Mouse (Mus musculus): ENCODE results near the gene Kcna10. TPM values are rescaled to one million over a fixed set of nuclear protein-coding genes. Genes with fewer than 3 reads are reported as not detected.

The Kcna10 gene
- total RNA-seq, 2 experiments from 2014 or later: not detected

DNA sequence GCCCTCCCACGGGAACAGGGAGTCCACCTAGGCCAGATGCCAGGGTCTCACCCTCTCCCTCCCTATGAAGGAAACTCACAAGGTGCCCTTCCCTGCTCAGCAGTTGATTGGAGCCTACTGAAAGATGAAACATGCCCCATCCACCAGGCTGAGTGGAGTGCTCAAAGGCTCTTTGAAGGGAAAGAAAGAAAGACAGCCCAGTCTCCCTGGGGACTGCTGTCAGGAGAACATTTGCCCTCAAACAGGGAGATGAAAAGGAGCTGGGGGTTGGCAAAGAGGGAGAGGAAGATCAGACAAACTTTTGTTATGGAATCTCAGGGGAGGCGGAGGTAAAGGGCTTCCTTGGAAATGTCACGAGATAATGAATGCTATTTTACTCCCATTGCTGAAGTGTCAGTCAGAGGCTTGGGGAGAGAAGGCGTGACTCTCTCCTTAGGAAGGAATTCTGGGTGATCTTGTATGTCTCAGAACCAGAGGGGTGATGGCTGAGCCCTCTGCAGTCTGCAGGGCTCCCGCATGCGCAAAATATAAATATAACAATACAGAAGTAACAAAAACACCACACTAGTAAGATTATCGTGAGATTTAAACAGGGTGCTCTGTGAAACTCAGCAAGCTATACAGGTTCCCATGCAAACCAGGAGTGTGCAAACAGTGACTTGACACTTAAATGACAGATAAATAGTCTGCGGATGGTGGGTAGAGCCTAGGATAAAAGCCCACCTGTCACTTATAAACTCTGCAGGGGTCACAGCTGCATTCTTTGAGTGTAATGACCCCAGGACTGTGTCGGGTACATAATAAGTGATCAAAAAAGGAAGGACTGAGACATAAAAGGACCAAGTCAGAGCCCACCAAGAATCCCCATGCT is 18.7 kb downstream of the Kcna10 start:
- DNase-seq (ENCODE audit: low spot score in 2 of 2): no peak

DNA sequence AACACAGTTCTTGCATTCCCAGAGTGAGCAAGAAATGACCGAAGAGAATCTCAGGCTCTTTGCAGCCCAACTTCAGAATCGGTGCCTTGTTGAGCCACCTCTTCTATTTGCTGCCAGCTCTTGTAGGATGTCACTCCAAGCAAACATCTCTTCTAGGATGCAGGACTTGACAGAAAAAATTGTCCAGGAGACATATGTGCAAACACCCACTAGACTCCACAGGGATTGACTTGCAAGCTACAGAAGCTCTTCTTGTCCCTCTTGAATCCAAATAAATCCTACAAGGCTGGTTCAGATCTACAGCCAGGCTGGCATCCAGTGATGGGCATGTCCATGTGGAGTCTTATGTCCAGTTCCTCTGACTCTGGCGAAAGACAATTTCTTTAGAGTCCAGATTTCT is 21.6 kb downstream of the Kcna10 start:
- DNase-seq (ENCODE audit: low spot score in 2 of 2): no peak

DNA sequence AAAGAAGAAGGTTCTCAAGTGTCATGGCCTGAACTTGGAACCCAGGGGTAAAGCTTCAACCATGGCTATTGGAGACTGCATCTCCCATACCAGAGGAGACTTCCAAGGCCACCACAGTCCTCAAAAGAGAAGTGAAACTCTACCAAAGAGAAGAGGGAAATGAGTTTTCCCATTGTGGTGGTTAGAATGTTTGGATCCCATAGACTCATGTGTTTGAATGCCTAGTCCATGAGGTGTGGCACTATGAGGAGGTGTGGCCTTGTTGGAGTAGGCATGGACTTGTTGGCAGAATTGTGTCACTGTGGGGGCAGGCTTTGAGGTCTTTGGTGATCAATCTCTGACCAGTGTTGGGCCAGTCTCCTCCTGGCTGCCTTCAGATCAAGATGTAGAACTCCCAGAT is 22.3 kb downstream of the Kcna10 start:
- DNase-seq (ENCODE audit: low spot score in 2 of 2): no peak

DNA sequence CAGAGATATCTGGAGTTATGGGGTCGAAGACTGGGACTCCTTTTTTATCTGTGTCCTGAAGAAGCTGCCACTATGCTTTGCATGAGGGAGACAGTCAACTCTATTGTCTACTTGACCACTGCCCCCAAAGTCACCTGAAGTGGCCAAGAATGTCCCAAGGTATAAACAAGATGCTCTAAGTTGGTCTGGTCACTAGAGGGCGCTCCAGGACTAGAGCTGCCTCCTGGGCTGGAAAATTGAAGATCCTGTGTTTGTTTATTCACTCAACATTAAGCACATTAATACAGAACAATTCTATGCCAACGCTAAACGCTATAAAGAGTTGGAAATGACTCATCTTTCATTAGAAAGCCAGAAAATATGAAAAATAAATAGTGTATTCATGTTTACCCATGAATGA is 23.1 kb downstream of the Kcna10 start:
- peak; percentile 10 to 47 for DNase-seq (ENCODE audit: low spot score in 2 of 2)

DNA sequence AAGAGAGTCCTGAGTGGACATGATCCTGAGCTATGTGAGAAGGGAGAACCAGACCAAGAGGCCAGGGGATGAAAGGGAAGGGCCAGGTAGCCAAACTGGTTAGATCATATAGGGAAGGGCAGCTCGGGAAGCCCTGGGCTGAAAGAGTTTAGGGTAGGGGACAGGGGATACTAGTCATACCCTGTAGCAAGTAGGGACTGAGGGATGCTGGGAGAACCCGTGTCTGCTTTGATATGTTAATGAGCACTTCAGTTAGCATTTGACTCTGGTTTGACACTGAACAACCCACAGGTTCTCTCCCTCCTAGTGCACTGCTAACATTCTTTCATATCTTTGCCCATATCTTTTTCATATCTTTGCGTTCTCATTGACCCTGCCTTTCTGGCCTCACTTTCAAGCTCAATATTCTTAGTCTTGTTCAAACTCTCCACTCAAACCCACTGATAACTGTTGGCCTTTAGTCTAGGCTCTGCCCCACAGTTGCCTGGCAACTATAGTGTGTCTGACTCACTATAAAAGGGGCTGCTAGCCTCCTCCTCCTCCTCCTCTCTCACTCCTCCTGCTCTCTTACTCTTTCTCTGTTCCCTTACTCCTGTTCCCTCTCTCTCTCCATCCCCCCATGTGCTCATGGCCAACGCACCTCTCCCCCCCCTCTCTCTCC is 23.8 kb downstream of the Kcna10 start:
- DNase-seq (ENCODE audit: low spot score in 2 of 2): no peak

DNA sequence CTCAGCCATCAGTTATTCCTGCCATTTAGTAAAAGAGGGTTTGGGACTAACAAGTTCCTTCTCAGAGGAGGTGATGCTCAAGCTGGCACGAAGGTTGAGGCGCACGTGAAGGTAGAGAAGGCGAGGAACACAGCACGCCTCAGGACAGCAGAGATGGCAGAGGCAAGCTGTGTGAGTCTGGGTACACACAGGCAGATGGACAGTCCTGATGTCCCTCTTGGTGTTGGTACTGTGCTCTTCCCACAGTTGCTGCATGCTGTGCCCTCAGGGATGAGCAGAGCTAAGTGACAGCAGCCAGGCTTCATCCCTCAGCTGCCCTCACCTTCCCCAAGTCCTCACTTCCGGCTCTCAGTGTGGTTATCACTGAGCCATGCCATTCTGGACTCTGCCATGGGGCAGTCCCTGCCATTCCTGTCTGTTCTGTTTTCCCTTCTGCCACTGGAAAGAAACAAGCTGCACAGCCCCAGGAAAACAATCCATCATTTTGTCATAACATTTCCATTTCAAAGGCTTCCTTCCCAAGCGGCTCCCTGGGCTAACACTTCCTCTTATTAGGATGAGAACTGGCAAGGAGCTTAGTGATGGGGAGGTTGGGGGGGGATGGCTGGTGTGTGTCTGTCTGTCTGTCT is 24.9 kb downstream of the Kcna10 start:
- no peak for DNase-seq (ENCODE audit: low spot score in 2 of 2)

DNA sequence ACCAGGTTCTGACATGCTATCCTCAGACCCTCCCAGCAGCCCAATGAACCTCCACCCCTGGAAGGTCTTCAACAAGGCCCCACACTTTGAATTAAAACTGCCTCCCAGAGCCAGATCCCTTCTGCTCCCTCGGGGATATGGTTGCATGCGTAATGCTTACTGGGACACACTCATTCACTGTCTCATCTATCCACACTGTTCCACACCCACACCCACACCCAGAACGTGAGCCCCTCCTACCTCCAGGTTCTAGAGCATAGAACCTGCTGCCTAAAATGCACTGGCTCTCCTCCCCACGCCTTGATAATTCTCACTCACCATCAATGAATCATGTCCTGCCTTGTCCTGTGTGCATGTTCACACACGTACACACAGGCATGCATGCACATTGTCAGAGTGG is 31.8 kb downstream of the Kcna10 start:
- DNase-seq (ENCODE audit: low spot score in 2 of 2): no peak

DNA sequence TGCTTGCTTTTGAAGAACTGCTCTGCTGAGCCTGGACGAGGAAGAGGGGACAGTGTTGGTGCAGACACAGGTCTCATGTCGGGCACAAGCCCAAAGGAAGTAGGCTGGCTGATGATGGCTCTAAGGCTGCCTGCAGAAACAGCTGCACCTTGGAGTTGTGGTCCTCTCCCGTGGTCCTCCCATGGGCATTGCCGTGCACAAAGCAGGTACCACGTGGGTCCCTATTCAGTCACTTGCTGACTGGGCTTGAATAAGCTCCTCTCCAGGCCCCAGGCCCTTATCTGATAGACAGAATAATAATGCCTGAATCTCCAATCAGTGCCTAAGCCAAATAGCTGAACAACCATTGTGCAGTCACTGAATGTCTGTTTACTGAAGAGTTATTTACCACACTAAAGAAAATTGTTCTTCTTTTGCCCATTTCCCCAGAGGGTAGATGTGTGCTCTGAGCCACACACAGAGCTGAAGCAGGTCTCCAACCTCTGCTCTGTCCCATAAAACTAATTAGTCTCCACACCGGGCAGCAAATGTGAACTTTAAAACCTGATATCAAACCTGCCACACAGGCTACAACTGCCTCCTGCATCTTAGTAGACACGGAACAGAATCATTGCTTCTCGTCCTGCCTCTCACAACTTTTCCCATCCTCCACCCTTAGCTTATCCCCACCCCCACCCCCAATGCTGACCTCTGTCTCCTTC is 33.7 kb downstream of the Kcna10 start:
- DNase-seq (ENCODE audit: low spot score in 2 of 2): no peak

DNA sequence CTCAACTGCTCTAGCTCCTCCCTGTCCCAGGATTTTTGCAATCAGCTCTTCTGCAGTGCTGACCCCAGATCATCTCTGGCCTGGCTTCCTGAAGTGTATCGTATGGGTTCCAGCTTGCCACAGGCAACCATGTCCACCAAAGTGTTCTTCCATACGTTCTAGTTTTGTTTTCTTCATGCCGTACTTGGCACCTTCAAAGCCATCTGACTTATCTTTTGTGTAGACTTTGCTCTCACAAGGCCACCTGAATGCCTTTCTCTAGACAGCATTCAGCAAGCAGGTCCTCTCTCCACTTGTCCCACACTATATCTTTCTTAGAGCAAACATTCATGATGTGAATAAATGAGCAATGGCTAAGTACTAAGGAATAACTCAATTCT is 34.2 kb downstream of the Kcna10 start:
- no peak for DNase-seq (ENCODE audit: low spot score in 2 of 2)

DNA sequence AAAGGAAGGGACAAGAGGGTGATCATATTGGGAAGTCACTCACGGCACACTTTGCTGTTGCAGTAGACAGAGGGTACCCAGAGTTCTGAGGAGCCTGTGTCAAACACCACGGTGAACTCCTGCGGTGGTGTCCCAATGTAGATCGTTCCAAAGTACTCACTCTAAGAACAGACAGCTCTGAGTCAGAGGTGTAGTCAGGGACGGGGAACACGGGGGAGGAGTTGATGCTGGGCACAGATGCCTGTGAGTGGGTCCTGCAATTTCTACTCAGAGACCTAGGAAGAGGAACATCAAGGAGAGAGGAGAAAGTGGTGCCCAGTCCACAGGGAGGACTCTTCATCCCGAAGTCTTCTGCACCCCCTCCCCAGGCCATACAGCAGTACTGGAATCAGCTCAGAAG is 35.7 kb downstream of the Kcna10 start:
- DNase-seq (ENCODE audit: low spot score in 2 of 2): no peak

DNA sequence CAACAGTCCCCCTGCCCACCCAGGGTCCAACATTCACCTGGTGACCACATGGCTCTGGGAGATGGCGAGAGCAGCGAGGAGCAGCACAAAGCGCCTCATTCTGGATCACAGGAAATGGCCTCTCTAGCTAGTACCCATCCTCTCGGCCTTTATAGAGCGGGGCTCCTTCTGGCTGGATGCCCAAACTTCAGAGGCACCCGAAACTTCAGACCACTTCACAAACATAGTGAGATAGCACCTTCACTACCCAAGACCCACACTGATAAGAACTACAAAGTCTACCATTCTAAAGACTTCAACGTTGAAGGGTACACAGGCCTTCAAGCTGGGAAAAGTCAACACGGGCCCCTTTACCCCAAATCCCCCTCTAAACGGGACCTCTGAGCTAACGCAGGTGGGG is 38.8 kb downstream of the Kcna10 start, which contains the start of gene Cym:
Gene Cym, minus strand, starts transcription at position 125 of the 400 bp plus-strand sequence.
- no peak for DNase-seq (ENCODE audit: low spot score in 2 of 2)

DNA sequence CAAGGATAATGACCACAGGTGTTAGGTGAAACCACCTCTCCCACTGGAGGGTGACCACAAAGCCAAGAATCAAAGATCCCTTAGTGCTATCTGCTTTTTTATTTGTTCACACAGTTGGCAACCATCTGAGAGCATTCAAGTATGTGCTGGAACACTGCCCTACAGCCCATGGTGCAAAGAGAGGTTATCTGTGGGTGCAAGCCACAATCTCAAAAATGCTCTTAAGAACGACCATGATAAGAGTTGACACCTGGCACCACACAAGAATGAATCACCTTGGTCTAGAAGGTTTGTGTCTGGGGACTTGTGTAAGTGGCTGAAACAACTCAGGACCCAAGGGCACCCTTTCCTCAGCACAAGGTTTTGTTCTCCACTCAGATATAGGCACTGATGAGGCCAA is 40.4 kb downstream of the Kcna10 start:
- DNase-seq (ENCODE audit: low spot score in 2 of 2): no peak

DNA sequence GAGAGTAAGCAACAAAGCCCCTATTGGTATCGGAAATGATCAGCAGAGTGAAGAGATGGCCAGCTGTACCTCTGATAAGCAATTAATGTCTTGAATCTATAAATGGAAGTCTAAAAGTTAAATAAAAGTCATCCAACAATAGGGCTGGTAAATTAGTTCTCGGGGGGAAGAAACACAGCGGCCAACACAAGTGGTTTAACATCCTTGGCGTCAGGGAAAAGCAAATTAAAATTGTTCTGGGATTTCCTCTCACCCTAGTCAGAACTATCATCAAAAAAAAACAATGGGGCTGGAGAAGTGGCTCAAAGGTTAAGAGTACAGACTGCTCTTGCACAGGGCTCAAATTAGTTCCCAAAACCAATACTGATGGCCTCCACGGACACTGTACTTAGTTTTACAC is 43.0 kb downstream of the Kcna10 start:
- no peak for DNase-seq (ENCODE audit: low spot score in 2 of 2)

DNA sequence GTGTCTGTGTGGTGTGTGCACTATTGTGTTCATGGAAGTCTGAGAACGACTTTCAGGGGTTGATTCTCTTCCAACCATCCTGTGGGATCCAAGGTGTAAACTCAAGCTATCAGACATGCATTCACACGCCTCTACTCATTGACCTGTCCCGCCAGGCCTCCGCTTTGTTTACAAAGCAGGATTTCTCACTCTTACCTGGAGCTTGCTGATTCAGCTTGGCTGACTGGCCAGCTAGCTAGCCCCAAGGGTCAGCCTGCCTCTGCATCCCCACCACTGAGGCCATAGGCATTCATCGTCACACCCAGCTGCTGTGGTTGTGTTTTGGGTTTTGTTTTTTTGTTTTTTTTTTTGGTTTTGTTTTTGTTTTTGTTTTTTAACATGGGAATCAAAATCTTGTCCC is 46.4 kb downstream of the Kcna10 start:
- DNase-seq (ENCODE audit: low spot score in 2 of 2): no peak

DNA sequence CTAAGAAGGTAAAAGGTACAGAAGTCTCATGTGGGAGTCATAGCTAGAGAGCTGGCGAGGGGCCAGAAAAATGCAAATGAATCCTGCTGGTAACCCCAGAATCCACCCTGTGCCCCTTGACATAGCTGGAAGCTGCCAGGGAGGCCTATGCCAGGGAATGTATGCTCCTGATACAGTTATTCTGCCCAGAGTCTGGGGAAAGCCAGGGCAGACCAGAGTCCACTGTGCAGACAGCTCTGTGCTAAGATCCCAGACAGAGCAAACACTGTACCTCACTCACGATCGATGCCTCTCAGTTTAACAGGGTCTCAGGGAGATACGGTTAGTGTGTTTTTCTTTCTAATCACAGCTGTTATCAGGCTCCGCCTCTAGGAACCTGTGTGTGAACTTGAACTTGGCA is 47.0 kb downstream of the Kcna10 start:
- peak in 1 of 2 experiments; percentile 6 for DNase-seq (ENCODE audit: low spot score in 2 of 2)

DNA sequence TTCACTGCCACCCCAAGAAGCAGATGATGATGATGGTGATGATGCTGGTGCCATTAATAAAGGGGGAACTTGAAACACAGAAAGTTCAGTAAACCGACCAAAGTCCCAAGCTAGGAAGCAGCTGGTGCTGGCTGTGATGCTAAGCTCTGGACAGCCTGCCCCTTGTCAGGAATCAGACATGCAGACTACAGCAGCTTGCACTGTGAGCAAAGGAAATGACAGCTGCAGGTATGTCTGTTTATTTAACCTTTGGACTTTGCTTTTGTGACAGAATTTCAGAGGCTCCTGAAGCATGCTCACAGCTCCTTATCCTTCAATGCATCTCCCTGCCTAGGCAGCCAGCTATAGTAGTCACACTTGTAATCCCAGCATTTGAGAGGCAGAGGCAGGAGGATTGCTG is 47.7 kb downstream of the Kcna10 start, which contains the start of gene A630076J17Rik:
Gene A630076J17Rik, plus strand, starts transcription at position 88 of the 400 bp plus-strand sequence.
- DNase-seq (ENCODE audit: low spot score in 2 of 2): no peak

DNA sequence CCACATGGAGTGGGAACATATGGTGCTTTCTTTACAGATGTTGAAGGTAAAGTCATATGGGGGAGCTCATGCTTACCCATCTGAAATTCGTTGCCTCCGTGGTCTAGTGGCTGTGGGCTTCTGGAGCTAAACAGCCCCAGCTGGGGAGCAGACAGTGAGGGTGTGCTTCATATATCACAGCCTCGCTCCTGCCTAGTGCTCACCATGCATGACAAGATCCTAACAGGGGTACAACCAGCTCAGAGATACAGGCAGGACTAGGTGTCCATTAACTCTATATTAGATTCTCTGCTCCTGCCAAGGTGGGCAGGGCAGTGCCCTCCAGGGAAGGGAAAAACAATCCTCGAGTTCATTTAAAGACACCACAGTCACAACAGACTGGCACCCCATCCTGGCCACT is 48.3 kb downstream of the Kcna10 start:
- no peak for DNase-seq (ENCODE audit: low spot score in 2 of 2)

DNA sequence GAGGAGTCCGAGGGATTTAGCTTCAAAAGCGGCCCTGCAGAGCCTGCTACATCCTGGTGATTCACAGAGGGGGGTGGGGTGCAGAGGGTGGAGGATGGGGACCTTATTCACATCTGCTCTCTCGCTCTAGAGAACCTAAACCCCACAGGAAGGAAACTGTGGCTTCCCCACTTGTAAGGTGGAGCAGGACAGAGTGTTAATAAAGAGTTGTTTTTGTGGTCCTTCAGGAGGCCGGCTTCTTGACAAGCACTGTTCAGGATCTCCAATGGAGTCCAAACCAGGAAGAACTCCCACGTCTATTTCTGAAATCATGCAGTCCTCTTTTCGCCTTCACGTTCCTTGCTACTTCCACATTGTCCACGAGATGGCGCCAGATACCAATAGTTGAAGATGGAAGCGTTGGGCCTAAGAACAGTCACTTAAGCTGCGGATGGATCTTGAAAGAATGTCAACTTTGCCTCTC is 50.5 kb downstream of the Kcna10 start:
- peak; percentile 65 for DNase-seq (ENCODE audit: low spot score in 2 of 2)

DNA sequence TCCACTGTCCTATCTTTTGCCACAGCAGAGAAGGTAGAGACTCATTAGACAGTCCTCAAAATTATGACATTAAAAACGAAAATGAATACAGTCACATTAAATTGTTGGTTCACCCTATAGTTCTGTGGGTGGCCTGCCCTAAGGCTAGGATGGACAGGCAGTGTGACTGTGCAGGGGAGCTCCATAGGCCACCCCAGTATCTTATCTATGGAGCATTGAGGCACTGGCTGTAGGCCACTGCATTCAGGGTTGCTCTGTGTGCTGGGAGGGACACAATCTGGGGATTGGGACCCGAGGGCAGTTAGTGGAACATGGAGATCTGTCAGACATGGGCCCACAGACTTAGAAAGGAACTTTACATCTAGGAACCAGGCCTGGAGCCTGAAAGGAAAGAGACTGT is 51.1 kb downstream of the Kcna10 start:
- no peak for DNase-seq (ENCODE audit: low spot score in 2 of 2)

DNA sequence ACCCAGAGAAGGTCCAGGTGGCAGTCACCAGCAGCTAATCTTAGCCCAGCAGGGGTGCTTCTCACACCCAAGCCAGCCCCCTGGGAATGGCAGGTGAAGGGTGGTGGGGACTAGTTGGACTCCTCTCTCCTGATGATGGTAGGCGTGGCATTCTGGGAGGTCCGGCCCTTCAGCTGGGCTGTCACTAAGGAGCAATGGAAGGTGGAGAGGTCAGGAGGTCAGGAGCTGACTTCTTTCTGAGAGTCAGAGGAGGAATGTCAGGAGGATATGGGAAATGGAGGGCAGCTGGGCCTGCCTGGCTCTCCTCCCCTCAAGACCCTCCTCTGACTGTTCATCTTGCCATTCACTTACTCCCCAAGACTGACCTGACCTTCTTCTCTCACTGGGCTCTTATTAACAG is 55.2 kb downstream of the Kcna10 start:
- DNase-seq (ENCODE audit: low spot score in 2 of 2): no peak

DNA sequence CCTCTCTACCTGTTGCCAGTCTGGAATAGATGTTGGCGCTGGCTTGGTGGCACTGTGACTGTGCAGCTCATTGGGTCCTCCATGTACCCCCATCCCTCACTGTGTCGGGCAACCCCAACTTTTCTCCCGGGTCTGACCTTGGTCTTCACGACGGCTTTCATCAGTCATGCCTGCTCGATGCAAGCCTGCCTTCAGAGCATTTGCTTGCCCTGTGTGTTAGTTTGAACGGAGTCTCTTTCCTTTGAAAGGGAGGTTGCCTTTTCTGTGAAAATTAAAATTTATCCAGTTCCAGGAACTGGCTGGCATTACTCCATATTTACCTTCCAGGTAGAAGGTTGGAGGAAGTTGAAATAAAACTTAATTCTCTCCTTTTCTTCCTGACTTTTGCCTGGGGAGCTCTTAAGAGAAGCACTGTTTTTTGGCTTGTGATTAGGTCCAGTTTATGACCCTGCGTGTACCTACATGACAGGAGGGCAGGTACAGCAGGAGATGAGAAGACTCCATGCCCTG is 55.7 kb downstream of the Kcna10 start:
- DNase-seq (ENCODE audit: low spot score in 2 of 2): no peak
